Mouse (Mus musculus) CH12F3 (cell line): ENCODE results near the gene Acadvl.

ENCODE experiments used
- in situ Hi-C: fragments of 300-500 bp; cut with MboI; formaldehyde crosslinking; loops from 2 replicates; pipeline ENCODE4 v1.14.3; 2020; ENCODE audit warnings: low sequenced_read_pairs

The Acadvl gene

DNA sequence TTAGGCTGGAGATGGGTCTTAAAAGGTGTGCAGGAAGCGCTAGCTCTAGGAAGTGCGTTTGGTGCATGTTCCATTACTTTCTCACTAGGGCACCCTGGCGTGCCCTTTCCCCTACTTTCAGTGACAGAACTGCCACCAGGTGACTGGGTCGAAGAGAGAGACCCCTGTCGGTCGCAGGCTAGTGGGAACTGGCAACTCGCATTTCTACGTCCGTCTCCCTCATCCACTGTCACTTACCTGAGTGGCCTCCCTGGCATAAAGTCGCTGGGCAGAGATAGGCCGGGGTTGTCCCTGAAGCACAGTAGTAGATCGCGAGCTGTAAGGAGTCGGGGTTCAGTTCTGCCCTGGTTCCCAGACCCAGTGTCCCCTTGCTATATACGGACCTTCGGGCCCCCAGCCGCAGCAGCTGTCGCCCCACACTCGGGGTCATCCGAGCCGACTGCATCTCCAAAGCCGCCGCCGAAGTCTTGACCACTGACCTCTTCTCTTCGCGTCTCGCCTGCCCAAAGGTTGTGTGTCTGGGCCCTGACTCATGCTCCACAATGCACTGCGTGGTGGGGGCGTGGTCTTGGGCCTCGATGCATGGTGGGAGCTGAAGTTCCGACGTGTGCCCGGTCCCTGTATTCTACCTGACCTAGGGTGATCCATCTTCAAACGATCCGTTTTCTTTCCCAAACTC is at the start of gene Acadvl:
TSS of gene Acadvl (minus strand) at position 532 of the 679 bp plus-strand sequence.
- in situ Hi-C loops = no loop called here

GRCm38 (mm10) chr11:70063053-70063452 is 47.8 kb upstream of the Acadvl start:
- in situ Hi-C loops = loop anchor here (25.0 kb wide), 1 partner anchor 124 kb away; no protein-coding TSS in a partner anchor

DNA sequence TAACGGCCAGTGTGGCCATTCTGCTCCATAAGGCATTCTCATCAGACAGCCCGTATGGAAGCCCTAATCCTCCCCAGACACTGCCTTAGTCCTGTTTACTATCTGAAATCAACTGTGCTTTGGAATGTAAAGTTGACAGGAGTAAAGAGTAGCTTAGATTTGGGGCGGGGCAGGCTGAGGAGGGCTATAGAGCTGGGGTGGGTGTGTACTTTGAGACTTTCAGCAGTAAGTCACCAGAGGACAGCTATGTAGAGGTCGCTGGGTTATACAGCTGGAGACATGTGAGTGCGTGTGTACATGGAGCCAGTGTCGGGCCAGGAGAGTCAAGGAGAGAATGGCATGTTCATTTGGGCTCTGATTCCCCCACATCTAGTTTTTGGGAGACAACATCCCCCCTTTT is 44.7 kb upstream of the Acadvl start:
- in situ Hi-C loops = loop anchor here (25.0 kb wide), 1 partner anchor 127 kb away; no protein-coding TSS in a partner anchor

DNA sequence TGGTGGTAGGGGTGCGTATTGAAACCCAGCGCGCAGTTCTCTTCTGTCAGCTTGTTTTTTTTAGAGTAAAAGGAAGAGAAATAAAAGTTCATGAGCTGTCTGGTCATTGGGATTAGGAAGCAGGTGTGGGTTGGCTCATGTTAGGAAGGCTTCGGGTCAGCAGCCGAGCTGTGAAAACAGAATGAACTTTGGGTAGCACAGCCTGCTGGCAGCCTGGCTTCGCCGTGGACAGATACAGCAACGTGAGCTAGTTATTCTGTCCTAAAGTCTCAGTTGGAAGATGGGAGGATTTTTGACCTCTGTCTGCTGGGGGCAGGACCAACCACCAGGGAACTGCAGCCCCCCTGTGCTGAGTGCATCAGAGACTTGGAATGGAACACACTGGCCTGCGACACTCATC is 42.6 kb upstream of the Acadvl start:
- in situ Hi-C loops = loop anchor here (25.0 kb wide), 1 partner anchor 129 kb away; no protein-coding TSS in a partner anchor

DNA sequence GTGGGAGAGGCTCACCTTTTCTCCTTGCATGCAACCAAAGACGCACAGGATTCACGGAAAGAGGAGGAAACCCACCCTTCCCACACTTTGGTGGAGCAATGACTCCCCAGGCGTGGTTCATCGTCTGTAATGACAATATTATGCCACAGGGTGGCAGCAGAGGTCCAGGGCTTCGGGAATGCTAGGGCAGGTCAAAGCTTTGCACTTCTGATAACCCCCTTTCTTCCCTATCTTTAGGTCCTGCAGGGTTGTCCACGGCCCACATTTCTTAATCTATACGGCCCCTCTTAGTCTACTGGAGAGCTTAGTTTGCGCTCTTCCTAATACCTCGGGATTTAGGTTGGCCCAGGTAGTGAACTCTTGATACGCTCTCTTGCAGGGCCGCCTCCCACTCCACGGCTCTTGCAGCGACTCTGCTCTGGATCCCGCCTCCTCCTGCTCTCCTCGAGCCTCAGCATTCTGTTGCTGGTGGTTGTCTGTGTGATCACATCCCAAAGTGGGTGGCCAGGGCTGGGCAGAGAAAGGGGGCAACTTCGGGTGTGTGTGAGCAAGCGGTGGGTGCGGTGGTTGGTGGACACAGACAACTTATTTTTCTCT is 40.5 kb upstream of the Acadvl start:
- in situ Hi-C loops = loop anchor here (25.0 kb wide), 1 partner anchor 132 kb away; no protein-coding TSS in a partner anchor

GRCm38 (mm10) chr11:70053898-70054570 is 38.8 kb upstream of the Acadvl start, which contains the start of gene Asgr1:
TSS of gene Asgr1 (plus strand) at chr11:70054085.
- in situ Hi-C loops = loop anchor here (25.0 kb wide), 1 partner anchor 133 kb away; no protein-coding TSS in a partner anchor

GRCm38 (mm10) chr11:70053156-70053555 is 37.9 kb upstream of the Acadvl start:
- in situ Hi-C loops = loop anchor here (25.0 kb wide), 1 partner anchor 134 kb away; no protein-coding TSS in a partner anchor

DNA sequence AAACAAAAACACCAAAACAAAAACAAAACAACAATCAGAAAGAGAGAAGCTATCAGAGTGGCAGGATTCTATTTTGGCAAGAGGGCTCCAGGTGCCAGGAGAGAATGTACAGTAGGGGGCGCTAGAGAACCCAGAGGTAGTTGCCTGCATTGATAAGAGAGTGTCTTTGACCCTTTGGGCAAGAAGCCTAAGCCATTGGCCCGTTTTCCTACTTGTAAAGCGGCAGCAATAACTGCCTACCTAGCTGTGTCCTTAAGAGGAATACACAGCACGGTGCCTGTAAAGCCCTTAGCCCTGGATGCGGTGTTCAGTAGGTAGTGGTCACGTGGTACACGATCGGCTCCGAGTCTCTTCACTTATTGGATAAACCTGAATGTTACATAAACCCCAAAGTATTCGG is 34.6 kb upstream of the Acadvl start:
- in situ Hi-C loops = loop anchor here (25.0 kb wide), 1 partner anchor 137 kb away; no protein-coding TSS in a partner anchor

DNA sequence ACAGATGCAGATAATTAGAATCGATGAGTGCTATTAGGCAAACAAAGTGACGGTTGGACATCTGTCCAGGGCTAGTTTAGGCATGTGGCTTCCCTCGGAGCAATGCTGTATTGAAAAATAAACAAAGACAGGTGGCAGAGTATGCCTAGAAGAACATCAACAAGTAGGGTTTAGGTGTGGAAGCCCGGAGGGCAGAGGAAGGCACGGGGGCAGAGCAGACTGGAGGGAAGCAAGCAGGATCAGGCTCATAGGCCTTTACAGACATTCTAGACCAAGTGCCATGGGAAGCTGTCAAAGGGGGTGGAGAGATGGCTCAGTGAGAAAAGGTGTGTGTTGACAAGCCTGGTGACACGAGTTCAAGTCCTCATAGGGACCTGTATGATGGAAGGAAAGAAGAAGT is 34.2 kb upstream of the Acadvl start:
- in situ Hi-C loops = no loop called here

- in situ Hi-C loops = no loop called here
Measured at GRCm38 (mm10) chr11:70045435-70045834, 30.2 kb upstream of the Acadvl start.

DNA sequence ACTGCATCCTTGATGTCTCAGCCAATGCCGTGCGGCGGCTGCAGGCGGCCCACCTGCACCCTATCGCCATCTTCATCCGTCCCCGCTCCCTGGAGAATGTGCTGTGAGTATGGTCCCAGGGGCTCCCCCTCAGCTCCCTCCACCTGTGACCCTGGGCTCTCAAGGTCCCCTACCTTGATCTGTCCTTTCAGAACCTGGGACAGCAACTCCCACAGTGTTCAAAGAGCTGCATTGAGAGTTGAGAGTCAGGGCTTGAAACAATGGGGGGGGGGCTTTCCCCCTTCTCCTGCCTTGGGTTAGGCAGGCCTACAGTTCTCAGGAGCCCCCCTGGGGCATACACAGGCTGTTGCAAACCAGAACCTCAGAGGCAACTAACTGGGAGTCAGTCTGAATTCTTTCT is 28.5 kb upstream of the Acadvl start:
- in situ Hi-C loops = no loop called here

- in situ Hi-C loops = no loop called here
Measured at GRCm38 (mm10) chr11:70042309-70043085, 27.3 kb upstream of the Acadvl start.

GRCm38 (mm10) chr11:70040184-70040583 is 25.0 kb upstream of the Acadvl start:
- in situ Hi-C loops = no loop called here

DNA sequence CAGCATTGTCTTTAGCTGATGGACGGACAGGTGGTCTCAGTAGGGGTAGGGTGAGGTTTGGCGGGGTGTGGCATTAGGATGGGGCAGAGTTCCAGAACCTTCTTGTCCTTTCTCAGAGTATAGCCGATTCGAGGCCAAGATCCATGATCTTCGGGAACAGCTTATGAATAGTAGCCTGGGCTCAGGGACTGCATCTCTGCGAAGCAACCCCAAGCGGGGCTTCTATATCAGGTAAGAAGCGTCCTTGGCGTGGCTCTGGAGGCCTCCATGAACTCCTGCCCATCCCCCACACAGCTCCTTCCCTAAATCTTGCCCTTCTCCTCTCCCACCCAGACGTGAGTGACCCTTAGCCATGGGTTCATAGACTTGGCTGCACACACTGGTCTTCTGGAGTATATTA is 24.4 kb upstream of the Acadvl start:
- in situ Hi-C loops = no loop called here

DNA sequence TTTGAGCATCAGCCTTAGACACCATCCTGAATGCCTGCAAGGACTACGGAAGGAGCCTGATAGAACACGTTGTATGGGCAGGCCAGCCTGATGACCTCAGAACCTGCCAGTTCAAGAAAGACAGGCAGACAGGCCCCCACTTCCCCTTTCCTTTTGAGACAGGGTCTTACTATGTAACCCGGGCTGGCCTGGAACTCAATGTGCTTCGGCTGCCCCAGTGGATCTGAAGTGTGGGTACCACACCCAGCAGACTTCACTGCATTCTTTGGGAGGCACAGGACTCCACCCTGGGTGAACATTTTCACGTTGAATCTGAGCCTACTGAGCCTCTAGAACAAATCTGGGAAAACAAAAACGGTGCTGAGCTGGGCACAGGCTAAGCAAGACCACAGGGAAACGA is 23.0 kb upstream of the Acadvl start:
- in situ Hi-C loops = no loop called here

- in situ Hi-C loops = no loop called here
Measured at GRCm38 (mm10) chr11:70031321-70031670, 16.1 kb upstream of the Acadvl start.

DNA sequence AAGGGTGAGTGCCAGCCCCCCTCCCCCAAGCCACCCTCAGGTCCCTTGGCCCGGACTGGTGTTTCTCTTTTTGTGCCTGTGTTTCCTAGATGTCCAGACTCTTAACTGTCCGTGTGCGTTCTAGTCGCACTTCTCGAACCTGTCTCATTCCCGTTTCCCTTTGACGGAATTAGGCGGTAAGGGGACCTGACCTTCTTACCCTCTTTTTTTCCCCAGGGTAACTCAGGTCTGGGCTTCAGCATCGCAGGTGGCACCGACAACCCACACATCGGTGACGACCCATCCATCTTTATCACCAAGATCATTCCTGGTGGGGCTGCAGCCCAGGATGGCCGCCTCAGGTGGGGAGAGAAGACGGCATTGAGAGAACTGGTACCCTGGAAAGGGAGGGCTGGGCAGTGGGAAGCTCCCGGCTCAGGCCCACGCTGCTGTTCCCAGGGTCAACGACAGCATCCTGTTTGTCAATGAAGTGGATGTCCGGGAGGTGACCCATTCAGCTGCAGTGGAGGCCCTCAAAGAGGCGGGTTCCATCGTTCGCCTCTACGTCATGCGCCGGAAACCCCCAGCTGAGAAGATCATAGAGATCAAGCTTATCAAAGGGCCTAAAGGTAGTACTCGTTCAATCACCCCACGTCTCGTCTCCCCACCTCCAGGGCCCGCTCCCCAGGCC is 15.6 kb upstream of the Acadvl start:
- in situ Hi-C loops = no loop called here

- in situ Hi-C loops = no loop called here
Measured at GRCm38 (mm10) chr11:70029829-70030550, 14.8 kb upstream of the Acadvl start.

DNA sequence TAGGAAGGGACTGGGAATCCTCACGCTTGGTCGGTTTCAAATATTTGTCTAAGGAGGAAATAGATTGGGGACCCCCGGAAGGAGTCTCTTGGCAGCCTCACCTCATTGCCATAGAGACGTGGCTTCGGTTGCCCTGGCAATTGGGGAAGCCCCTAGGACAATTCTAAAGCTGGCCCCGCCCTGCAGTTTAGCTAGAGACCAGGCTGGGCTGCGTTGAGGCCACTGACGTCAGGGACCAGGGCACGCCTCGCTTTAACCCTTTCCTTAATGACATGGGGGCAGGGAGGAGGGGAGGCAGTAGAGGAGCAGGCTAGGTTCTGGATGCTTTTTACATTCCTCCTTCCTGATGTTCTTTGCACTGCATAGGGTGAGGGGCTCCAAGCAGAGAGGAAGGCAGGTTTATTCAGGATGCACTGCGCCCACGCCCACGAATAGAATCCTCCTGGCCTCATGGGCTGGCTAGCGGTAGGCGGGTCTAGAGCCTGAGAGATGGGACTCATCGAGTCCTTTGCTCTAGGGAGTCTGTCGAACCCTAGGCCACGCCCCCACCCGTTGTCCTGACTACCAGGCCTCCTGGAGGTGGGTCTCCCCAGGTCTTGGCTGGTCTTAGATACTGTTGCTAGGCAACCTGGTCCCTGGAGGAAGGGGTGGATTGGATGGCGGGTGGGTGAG is 14.1 kb upstream of the Acadvl start:
- in situ Hi-C loops = no loop called here
